Mouse (Mus musculus): ENCODE measurements at regions not wholly inside any gene's neighbourhood (a gene's known extent, or its start where the extent isn't known, plus 50 kb on each side); places are given as distances from the start of the nearest gene placed in this dataset.

DNA sequence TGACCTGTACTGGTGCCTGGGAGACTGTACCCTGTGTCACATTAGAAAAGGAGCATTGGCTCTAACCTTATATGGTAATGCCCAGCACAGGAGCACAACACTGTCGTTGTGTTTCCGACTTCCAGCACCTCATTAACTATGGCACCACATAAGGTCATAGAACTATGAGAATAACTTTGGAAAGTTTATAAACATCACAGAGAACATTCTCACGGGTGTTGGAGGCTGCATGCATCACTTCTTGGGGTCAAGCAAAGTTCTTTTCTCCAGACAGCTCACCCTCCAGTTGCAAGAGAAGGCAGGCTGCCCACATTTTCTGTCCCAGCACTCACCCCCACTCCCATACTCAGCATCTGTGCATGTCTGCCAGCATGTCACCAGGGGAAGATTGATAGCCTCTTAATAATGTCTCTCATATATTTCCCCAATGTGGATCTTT lies 420.6 kb downstream of the Lmo4 start:
- H3K4me3 ChIP-seq (ENCODE audit: low read depth, low read length), result no peak overlapping the region
- no peak overlapping the region for H3K27ac ChIP-seq (ENCODE audit: insufficient read depth, low read depth, low read length)
- H3K36me3 ChIP-seq (ENCODE audit: control insufficient read depth, insufficient read depth, low read length), result no peaks in the 10 kb centered on the region
- no peak for TF ChIP-seq CTCF (IDR thresholded peaks at IDR 0.05; ENCODE audit: extremely low read depth, insufficient read length, insufficient replicate concordance, low read depth, low read length)
- peaks cover 3% of the 10 kb centered on the region; the same call in 1 of the 2 replicates for H3K4me1 ChIP-seq (ENCODE audit: control insufficient read depth, insufficient read depth, insufficient read length, low read length)
- H3K27me3 ChIP-seq (ENCODE audit: control insufficient read depth, insufficient read depth, low read length), result no peaks in the 10 kb centered on the region
- 73% methylated on average over 3 of the region's 3 CpGs for WGBS

DNA sequence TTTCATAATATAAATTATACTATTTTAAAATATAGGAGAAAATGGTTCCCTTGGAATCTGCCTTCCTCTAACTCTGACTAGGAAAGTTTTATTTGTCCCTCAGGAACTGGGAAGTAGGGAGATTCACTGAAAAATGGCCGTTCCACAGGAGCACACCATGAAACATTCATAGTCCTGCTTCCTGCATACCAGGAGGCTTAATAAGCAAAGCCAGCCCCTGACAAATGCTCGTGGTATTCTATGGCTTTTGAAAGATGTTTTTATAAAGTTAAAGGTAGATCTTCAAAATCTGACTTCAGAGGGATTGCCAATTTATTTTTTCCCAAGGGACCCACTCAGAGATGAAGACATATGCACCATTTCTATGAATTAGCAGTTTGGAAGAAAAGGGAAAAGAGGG lies 426.9 kb downstream of the Lmo4 start:
- Histone ChIP-seq H3K36me3 (ENCODE audit: control insufficient read depth, insufficient read depth, low read length) (no peaks in the 10 kb centered on the region), H3K27me3 (ENCODE audit: control insufficient read depth, insufficient read depth, low read length) (no peaks in the 10 kb centered on the region), H3K4me1 (ENCODE audit: control insufficient read depth, insufficient read depth, insufficient read length, low read length) (no peaks in the 10 kb centered on the region), H3K27ac (ENCODE audit: insufficient read depth, low read depth, low read length) (no peak overlapping the region), H3K4me3 (ENCODE audit: low read depth, low read length) (no peak overlapping the region)
- WGBS, result 63% methylated on average over 2 of the region's 2 CpGs
- TF ChIP-seq POLR2A (IDR thresholded peaks at IDR 0.05; ENCODE audit: low read depth, low read length), result no peak
- TF ChIP-seq CTCF (IDR thresholded peaks at IDR 0.05; ENCODE audit: extremely low read depth, insufficient read length, insufficient replicate concordance, low read depth, low read length), result no peak

DNA sequence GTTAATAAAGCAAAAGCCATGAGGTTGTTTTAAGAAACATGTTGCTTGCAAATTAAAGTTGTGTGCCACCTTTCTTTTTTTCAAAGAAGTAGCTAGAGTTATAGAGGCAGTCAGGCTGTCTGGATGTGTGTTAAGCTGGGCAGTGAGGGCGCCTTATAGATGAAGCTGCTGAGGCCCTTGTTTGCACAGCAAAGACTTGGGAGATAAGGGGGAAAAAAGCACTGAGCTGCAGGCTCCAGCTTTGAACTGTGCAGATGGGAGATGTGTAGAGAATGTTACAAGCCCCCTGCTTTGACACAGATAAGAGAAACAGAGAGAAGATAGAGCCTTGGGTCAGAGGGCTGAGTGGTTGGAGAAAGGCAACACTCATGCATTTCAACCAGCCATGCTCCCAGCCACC lies 445.7 kb downstream of the Lmo4 start:
- H3K4me3 ChIP-seq (ENCODE audit: low read depth, low read length), result no peak overlapping the region
- no peaks in the 10 kb centered on the region for H3K27me3 ChIP-seq (ENCODE audit: control insufficient read depth, insufficient read depth, low read length)
- no peak overlapping the region for H3K27ac ChIP-seq (ENCODE audit: insufficient read depth, low read depth, low read length)
- TF ChIP-seq CTCF (IDR thresholded peaks at IDR 0.05; ENCODE audit: extremely low read depth, insufficient read length, insufficient replicate concordance, low read depth, low read length), result no peak
- TF ChIP-seq POLR2A (IDR thresholded peaks at IDR 0.05; ENCODE audit: low read depth, low read length), result no peak
- WGBS, result 63% methylated on average over 1 of the region's 1 CpGs
- H3K36me3 ChIP-seq (ENCODE audit: control insufficient read depth, insufficient read depth, low read length), result no peaks in the 10 kb centered on the region
- H3K4me1 ChIP-seq (ENCODE audit: control insufficient read depth, insufficient read depth, insufficient read length, low read length), result no peaks in the 10 kb centered on the region

DNA sequence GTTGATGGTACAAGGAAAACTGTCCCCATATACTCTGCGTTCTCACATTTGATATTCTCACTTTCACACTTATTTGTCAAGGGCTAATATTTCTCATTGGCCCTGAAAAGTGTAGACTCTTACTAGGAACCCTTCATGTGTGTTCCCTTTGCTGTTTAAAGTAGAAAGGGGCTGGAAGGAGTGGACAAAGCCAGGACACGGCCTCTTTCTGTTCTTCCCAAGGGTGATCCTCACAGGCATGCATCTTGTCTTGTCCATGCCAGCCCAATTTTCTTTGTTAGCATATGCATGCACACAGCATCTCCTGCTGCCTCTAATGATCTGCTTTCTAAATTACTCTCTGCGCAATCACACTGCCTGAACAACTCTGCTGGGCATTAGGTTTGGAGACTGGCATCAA lies 451.8 kb downstream of the Lmo4 start:
- H3K27me3 ChIP-seq (ENCODE audit: control insufficient read depth, insufficient read depth, low read length), result no peaks in the 10 kb centered on the region
- 94% methylated on average over 3 of the region's 3 CpGs for WGBS
- no peak overlapping the region for H3K4me3 ChIP-seq (ENCODE audit: low read depth, low read length)
- H3K4me1 ChIP-seq (ENCODE audit: control insufficient read depth, insufficient read depth, insufficient read length, low read length), result no peaks in the 10 kb centered on the region
- H3K36me3 ChIP-seq (ENCODE audit: control insufficient read depth, insufficient read depth, low read length), result no peaks in the 10 kb centered on the region
- TF ChIP-seq POLR2A (IDR thresholded peaks at IDR 0.05; ENCODE audit: low read depth, low read length) (no peak), CTCF (IDR thresholded peaks at IDR 0.05; ENCODE audit: extremely low read depth, insufficient read length, insufficient replicate concordance, low read depth, low read length) (no peak)
- H3K27ac ChIP-seq (ENCODE audit: insufficient read depth, low read depth, low read length), result no peak overlapping the region

DNA sequence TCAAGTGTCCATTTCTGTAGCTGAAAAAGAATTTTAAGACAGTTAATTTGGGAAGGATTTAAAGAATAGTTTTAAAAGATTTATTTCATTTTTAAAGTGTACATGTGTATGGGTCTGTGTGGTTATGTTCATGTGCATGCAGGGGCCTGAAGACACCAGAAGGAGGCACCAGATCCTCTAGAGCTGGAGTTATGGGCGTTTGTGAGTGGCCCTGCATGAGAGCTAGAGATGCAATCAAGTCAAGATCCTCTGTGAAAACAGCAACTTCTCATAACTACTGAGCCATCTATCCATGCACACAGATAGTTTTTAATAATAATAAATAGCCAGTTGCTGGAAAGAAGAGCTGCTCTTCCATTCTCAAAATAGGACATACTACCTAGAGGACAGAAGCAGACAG lies 452.4 kb downstream of the Lmo4 start:
- no peaks in the 10 kb centered on the region for H3K4me1 ChIP-seq (ENCODE audit: control insufficient read depth, insufficient read depth, insufficient read length, low read length)
- peak; percentile 14; the same call in 1 of the 2 replicates for TF ChIP-seq CTCF (IDR thresholded peaks at IDR 0.05; ENCODE audit: extremely low read depth, insufficient read length, insufficient replicate concordance, low read depth, low read length)
- no peak for TF ChIP-seq POLR2A (IDR thresholded peaks at IDR 0.05; ENCODE audit: low read depth, low read length)
- 71% methylated on average over 1 of the region's 1 CpGs for WGBS
- no peak overlapping the region for H3K4me3 ChIP-seq (ENCODE audit: low read depth, low read length)
- no peak overlapping the region for H3K27ac ChIP-seq (ENCODE audit: insufficient read depth, low read depth, low read length)
- H3K27me3 ChIP-seq (ENCODE audit: control insufficient read depth, insufficient read depth, low read length), result no peaks in the 10 kb centered on the region
- no peaks in the 10 kb centered on the region for H3K36me3 ChIP-seq (ENCODE audit: control insufficient read depth, insufficient read depth, low read length)

DNA sequence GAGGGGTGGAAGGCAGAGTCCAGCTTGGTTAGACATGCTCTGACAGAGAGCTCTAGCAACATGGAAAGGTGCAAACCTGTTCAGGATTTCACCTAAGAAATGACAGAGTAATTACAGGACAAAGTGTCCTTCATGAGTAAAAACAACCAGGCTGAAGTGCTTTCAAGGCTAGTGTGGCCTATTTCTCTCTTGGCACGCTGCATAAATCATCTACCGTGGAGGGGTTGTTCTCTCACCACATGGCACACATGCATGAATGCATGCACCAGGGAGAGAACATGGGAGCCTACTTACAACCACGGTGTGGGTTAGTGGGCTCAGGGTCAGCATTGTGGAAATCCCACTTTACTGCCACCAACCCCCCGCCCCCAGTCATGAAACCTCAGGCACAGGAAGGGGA lies 454.9 kb downstream of the Lmo4 start:
- Histone ChIP-seq H3K27me3 (ENCODE audit: control insufficient read depth, insufficient read depth, low read length) (no peaks in the 10 kb centered on the region), H3K36me3 (ENCODE audit: control insufficient read depth, insufficient read depth, low read length) (no peaks in the 10 kb centered on the region), H3K4me1 (ENCODE audit: control insufficient read depth, insufficient read depth, insufficient read length, low read length) (no peaks in the 10 kb centered on the region), H3K27ac (ENCODE audit: insufficient read depth, low read depth, low read length) (no peak overlapping the region), H3K4me3 (ENCODE audit: low read depth, low read length) (no peak overlapping the region)
- TF ChIP-seq POLR2A (IDR thresholded peaks at IDR 0.05; ENCODE audit: low read depth, low read length) (no peak), CTCF (IDR thresholded peaks at IDR 0.05; ENCODE audit: extremely low read depth, insufficient read length, insufficient replicate concordance, low read depth, low read length) (no peak)
- WGBS, result 90% methylated on average over 4 of the region's 4 CpGs

DNA sequence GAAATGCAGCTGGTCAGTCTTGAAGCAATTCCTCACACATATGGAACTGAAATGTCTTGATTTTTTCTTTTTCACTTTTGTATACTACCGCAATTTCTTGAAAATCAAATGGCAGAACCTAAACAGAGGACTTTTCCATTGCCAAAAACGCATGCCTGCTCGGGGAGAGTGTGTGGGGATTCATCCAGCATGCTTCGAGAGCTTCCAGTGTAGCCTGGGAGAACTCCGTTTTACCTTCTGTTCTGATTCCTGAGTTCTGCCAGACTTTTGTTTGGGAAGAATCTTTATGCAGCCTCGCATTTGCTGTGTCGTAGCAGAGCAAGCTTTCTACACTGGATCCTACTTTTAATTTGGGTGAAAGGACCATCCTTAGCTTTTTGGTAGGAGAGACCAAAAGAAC lies 461.4 kb downstream of the Lmo4 start:
- no peak overlapping the region for H3K27ac ChIP-seq (ENCODE audit: insufficient read depth, low read depth, low read length)
- WGBS, result 62% methylated on average over 7 of the region's 7 CpGs
- H3K27me3 ChIP-seq (ENCODE audit: control insufficient read depth, insufficient read depth, low read length), result no peaks in the 10 kb centered on the region
- H3K4me1 ChIP-seq (ENCODE audit: control insufficient read depth, insufficient read depth, insufficient read length, low read length), result no peaks in the 10 kb centered on the region
- H3K4me3 ChIP-seq (ENCODE audit: low read depth, low read length), result no peak overlapping the region
- TF ChIP-seq POLR2A (IDR thresholded peaks at IDR 0.05; ENCODE audit: low read depth, low read length) (no peak), CTCF (IDR thresholded peaks at IDR 0.05; ENCODE audit: extremely low read depth, insufficient read length, insufficient replicate concordance, low read depth, low read length) (no peak)
- H3K36me3 ChIP-seq (ENCODE audit: control insufficient read depth, insufficient read depth, low read length), result no peaks in the 10 kb centered on the region

Measured in small intestine, adult 2 months (tissue).